Mouse (Mus musculus) urinary bladder, postnatal 4 days (tissue): Measurements from ENCODE around the gene Fam214b.

Experiments
- DNase-seq, 2 experiments: peaks; one replicate each; pipeline ENCODE4 v3.0.0; 2021 to 2022; ENCODE audit warnings: low spot score in 2 of 2

Fam214b gene

GRCm38 (mm10) chr4:43010161-43011038 is 35.6 kb downstream of the Fam214b start, which contains the start of gene Fancg:
Fancg (minus strand) TSS chr4:43010506.
- DNase-seq: peak; percentile 75 to 80

- no peak for DNase-seq
Measured at GRCm38 (mm10) chr4:43005765-43006164, 40.3 kb downstream of the Fam214b start.

GRCm38 (mm10) chr4:43004951-43005350 is 41.1 kb downstream of the Fam214b start:
- DNase-seq: no peak

- DNase-seq: no peak
Measured at GRCm38 (mm10) chr4:43002756-43003439, 43.1 kb downstream of the Fam214b start.

GRCm38 (mm10) chr4:43001272-43001671 is 44.7 kb downstream of the Fam214b start:
- DNase-seq: no peak

- DNase-seq: peak; percentile 99 to 100
Measured at GRCm38 (mm10) chr4:43000141-43000986, 45.7 kb downstream of the Fam214b start, which contains the start of gene Vcp. Vcp (minus strand) TSS chr4:43000507.

- DNase-seq: peak; percentile 72 to 75
Measured at GRCm38 (mm10) chr4:42999451-43000140, 46.4 kb downstream of the Fam214b start.

- no peak for DNase-seq
Measured at GRCm38 (mm10) chr4:42998022-42998421, 48.0 kb downstream of the Fam214b start.

- DNase-seq: no peak
Measured at GRCm38 (mm10) chr4:42988296-42988695, 57.7 kb downstream of the Fam214b start.
